Mouse (Mus musculus) midbrain, embryonic 16.5 days (tissue): ENCODE measurements at regions not wholly inside any gene's neighbourhood (a gene's known extent, or its start where the extent isn't known, plus 50 kb on each side); places are given as distances from the start of the nearest gene placed in this dataset.

Experiments
- ATAC-seq: fragments of 200-750 bp; cut with Nextera tagmentation; 2 replicates; pipeline ENCODE4 v1.8.0; 2017; ENCODE audit warnings: moderate TSS enrichment
- H3K27ac ChIP-seq: fragments of 300-500 bp; sonication (generic); 2 replicates; pipeline ENCODE4 v1.5.1; 2014; ENCODE audit warnings: mild to moderate bottlenecking, low read length, mixed read lengths
- H3K27me3 ChIP-seq: fragments of 300-500 bp; sonication (generic); 2 replicates; pipeline ENCODE4 v1.6.1; 2014; ENCODE audit warnings: low read depth, low read length, mixed read lengths; ENCODE audit not compliant: control insufficient read depth, insufficient read depth
- H3K36me3 ChIP-seq: fragments of 300-500 bp; sonication (generic); 2 replicates; pipeline ENCODE4 v1.6.1; 2014; ENCODE audit warnings: mild to moderate bottlenecking, low read length, moderate library complexity, mixed read lengths; ENCODE audit not compliant: control insufficient read depth, insufficient read depth
- H3K4me1 ChIP-seq: fragments of 300-500 bp; sonication (generic); 2 replicates; pipeline ENCODE4 v1.6.1; 2014; ENCODE audit warnings: mild to moderate bottlenecking, low read length, mixed read lengths; ENCODE audit not compliant: control insufficient read depth, insufficient read depth
- H3K4me2 ChIP-seq: fragments of 300-500 bp; sonication (generic); 2 replicates; pipeline ENCODE4 v1.6.1; 2014; ENCODE audit warnings: mild to moderate bottlenecking, low read length, mixed read lengths
- H3K4me3 ChIP-seq: fragments of 300-500 bp; sonication (generic); 2 replicates; pipeline ENCODE4 v1.5.1; 2014; ENCODE audit warnings: low read depth, mild to moderate bottlenecking, low read length, moderate library complexity, mixed read lengths
- H3K9ac ChIP-seq: fragments of 300-500 bp; sonication (generic); 2 replicates; pipeline ENCODE4 v1.6.1; 2014; ENCODE audit warnings: low read depth, low read length, mixed read lengths
- H3K9me3 ChIP-seq: fragments of 300-500 bp; sonication (generic); replicated peaks from 2 replicates; pipeline ENCODE4 v1.6.1; 2014; ENCODE audit warnings: mild to moderate bottlenecking, low read length, mixed read lengths; ENCODE audit not compliant: control insufficient read depth, poor library complexity, severe bottlenecking
- WGBS: fragments of 180-500 bp; shearing (Covaris S2); extraction: QIAGEN DNeasy Blood & Tissue Kit; methylation state at CpG from one replicate; pipeline ENCODE4 v1.1.7; 2014; 5-methylcytosine and 5-hydroxymethylcytosine counted together

DNA sequence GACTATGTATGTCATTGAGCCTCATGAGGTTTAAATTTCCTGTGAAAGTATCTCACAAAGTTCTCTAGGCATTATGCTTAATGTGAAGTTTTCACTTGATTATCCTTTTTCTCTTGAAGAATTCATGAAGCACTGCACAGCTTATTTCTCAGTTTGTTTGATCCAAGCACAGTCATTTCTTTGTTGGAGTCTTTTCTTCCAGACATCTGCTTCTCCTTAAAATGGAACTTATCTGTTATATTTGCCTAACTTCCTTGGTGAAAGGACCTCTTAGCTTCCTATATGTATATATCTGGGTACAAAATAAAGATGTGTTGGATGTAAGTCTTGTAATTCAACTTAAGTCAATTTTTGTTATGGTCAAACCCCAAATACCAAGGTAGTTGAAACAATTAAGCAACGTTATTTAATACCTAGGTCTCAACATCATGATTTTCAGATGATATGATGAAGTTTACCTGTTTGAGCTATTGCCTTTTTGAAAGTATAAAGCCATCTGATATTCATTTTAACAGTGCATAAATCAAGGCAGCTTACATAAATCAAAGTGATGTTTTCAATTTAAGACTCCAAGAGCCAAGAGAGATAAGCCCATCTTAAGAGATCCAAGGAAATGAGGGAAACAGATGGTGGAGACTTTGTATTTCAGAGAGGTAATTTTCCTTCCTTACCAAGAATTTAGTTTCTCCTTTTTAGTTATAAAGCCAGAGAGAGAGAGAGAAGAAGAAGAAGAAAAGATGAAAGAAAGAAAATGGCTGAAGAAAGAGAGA, 481.0 kb downstream of the Rfpl4b start:
- H3K4me3 ChIP-seq = no peak overlapping the region
- H3K36me3 ChIP-seq = no peaks in the 10 kb centered on the region
- no peak overlapping the region for H3K9ac ChIP-seq
- H3K4me2 ChIP-seq = no peak overlapping the region
- no peaks in the 10 kb centered on the region for H3K4me1 ChIP-seq
- no peak overlapping the region for H3K27ac ChIP-seq
- no peak for ATAC-seq
- no peaks in the 10 kb centered on the region for H3K9me3 ChIP-seq
- WGBS = 77% methylated on average over 1 of the region's 1 CpGs
- no peaks in the 10 kb centered on the region for H3K27me3 ChIP-seq

DNA sequence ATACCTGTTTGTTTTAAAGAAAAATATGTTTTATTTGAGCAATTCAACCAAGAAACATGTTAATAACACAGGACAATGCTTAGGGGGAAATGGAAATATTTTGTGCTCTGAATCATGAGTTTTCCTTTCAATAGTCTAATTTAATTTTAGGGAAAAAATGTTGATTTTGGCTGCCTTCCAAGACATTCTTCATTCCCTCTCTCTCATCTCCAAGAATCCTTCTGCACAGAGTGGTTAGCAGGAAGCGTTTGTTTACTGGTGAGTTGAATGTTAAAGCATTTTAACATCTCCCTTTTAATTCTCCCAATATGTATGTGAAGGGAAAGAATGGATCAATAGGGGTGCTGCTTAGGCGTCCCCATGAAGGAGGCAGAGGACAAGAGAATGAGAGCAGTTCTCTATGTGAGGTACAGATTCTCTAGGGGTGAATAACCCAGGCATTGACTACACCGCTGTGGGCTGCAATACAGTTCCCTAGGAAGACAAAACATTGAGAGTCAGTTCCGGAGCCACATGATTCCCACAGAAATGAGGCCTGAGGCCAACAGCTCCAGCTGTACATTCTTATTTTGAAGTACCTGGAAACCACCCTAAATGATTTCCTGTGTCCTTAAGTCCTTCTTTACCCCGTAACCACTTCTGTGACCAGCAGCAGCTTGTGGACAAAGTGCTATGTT, 512.7 kb downstream of the Rfpl4b start:
- Histone ChIP-seq H3K4me3 (no peak overlapping the region), H3K9ac (no peak overlapping the region), H3K4me1 (no peaks in the 10 kb centered on the region; the same call in 1 of the 2 replicates), H3K4me2 (no peak overlapping the region), H3K27me3 (no peaks in the 10 kb centered on the region), H3K27ac (no peak overlapping the region), H3K36me3 (no peaks in the 10 kb centered on the region), H3K9me3 (no peaks in the 10 kb centered on the region)
- 44% methylated on average over 5 of the region's 5 CpGs for WGBS
- ATAC-seq = no peak

DNA sequence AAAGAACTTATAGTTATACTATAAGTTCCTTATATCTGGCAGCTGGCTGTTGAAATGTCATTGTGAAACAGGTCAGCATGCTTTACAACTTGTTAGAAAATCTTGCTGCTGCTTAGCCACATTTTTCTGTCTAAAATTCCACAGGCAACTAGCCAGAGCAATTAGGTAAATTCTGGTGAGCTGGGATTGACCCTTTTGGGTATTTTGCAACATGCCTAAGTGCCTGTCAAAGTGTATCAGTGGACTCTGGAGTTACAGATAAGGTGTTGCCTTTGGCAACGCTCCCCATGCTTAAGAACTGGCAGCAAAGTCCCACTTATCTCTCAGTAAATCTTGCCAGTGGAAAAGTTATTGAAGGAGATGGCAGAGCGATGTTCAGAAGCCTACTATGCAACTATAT, 525.9 kb downstream of the Rfpl4b start:
- Histone ChIP-seq H3K4me2 (no peak overlapping the region), H3K27ac (no peak overlapping the region), H3K4me3 (no peak overlapping the region), H3K9me3 (no peaks in the 10 kb centered on the region), H3K9ac (no peak overlapping the region), H3K36me3 (no peaks in the 10 kb centered on the region), H3K27me3 (no peaks in the 10 kb centered on the region), H3K4me1 (no peaks in the 10 kb centered on the region)
- no peak for ATAC-seq
- 82% methylated on average over 2 of the region's 2 CpGs for WGBS

DNA sequence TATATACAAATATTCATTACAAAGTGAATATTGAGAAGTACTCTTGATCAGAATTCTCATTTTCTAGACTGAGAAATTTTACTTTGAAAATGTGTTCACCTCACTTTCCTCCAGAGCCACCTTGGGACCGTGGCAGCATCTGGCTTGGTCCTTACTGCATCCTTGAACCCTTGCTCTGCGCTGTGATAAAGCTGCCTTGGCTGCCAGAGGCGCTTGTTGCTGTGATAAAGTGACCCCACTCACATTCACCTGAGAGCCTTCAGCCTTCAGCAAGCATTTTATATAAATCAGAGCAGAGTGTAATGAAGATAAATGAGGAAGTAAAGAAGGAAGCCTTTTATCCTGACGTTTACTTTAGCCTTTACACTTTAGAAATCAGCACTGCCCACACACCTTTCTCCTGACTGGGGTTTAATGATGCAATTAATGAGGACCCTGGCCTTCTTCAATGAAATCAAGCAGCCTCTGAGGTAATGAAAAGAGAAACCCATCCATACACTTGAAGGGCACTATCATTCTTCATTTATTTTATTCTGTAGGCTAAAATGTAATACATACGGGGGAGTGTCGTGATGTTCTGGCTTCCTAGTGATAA, 532.8 kb downstream of the Rfpl4b start:
- no peak overlapping the region for H3K27ac ChIP-seq
- no peak overlapping the region for H3K4me2 ChIP-seq
- no peak overlapping the region for H3K4me3 ChIP-seq
- H3K36me3 ChIP-seq = no peaks in the 10 kb centered on the region
- no peaks in the 10 kb centered on the region for H3K9me3 ChIP-seq
- H3K27me3 ChIP-seq = no peaks in the 10 kb centered on the region
- no peaks in the 10 kb centered on the region for H3K4me1 ChIP-seq
- H3K9ac ChIP-seq = no peak overlapping the region
- ATAC-seq = no peak
- 77% methylated on average over 6 of the region's 6 CpGs for WGBS

DNA sequence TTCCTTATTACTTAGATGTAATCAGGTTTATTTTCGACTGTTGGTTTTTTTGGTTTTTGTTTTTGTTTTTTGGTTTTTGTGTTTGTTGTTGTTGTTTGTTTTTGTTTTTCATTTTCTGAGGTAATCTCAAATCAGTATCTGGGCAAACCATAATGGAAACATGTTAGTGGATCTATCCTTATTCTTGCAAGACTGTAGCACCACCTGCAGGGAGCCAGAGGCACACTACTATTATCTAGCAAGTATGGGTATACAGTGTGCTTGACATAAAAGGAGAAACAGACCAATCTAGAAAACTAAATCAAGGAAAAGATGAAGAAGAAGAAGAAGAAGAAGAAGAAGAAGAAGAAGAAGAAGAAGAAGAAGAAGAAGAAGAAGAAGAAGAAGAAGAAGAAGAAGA, 552.4 kb downstream of the Rfpl4b start:
- Histone ChIP-seq H3K4me1 (no peaks in the 10 kb centered on the region), H3K4me2 (no peak overlapping the region), H3K9ac (no peak overlapping the region), H3K36me3 (no peaks in the 10 kb centered on the region), H3K4me3 (no peak overlapping the region), H3K9me3 (no peaks in the 10 kb centered on the region), H3K27ac (no peak overlapping the region), H3K27me3 (no peaks in the 10 kb centered on the region)
- no peak for ATAC-seq
- WGBS = 94% methylated on average over 1 of the region's 1 CpGs

GRCm38 (mm10) chr10:38265564-38265963, 556.0 kb downstream of the Rfpl4b start:
- H3K36me3 ChIP-seq = no peaks in the 10 kb centered on the region
- no peak overlapping the region for H3K4me2 ChIP-seq
- H3K27ac ChIP-seq = no peak overlapping the region
- H3K4me1 ChIP-seq = no peaks in the 10 kb centered on the region
- H3K27me3 ChIP-seq = no peaks in the 10 kb centered on the region
- H3K9me3 ChIP-seq = no peaks in the 10 kb centered on the region
- no peak overlapping the region for H3K9ac ChIP-seq
- whole genome bisulfite sequencing = 73% methylated on average over 3 of the region's 3 CpGs
- no peak overlapping the region for H3K4me3 ChIP-seq
- no peak for ATAC-seq

- no peaks in the 10 kb centered on the region for H3K27me3 ChIP-seq
- no peaks in the 10 kb centered on the region for H3K9me3 ChIP-seq
- H3K4me2 ChIP-seq = no peak overlapping the region
- 89% methylated on average over 1 of the region's 1 CpGs for WGBS
- no peak overlapping the region for H3K4me3 ChIP-seq
- H3K9ac ChIP-seq = no peak overlapping the region
- no peak for ATAC-seq
- H3K4me1 ChIP-seq = no peaks in the 10 kb centered on the region
- no peaks in the 10 kb centered on the region for H3K36me3 ChIP-seq
- no peak overlapping the region for H3K27ac ChIP-seq
These were observed 574.8 kb downstream of the Rfpl4b start for GRCm38 (mm10) chr10:38246821-38247220.
